Mouse (Mus musculus): ENCODE measurements around the gene Mpl.

DNA sequence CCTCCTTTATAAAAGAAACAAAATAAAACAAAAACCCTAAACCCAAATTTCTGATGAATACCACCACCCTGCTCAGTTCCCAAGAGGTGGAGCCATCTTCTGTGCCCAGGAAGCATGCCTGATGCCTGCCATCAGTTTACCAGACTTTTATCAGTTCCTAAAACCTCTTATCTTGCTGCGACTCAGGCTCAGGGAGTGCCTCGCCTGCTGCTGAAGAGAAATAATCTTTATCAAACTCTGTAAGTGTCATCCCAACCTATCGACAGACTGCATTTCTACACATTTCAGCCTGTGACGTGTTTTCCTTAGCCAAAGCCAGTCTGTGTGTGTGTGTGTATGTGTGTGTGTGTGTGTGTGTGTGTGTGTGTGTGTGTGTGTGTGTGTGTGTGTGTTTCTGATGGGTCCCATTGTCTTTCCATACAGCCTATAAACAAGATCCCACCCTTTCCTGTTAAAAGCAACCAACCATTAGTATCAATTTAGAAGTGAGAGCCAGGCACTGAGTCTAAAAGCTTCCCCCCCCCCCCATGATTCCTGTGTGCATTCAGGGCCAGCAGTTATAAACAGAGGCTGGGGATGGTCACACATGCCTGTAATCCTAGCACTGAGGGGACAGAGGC lies 32.7 kb downstream of the Mpl start:
- TF ChIP-seq USF1 (IDR thresholded peaks at IDR 0.05; ENCODE audit: low read depth) = no peak
- no peak for TF ChIP-seq CTCF (IDR thresholded peaks at IDR 0.05; ENCODE audit: control insufficient read depth, insufficient read depth, insufficient read length)
